Mouse (Mus musculus) limb, embryonic 13.5 days (tissue): ENCODE data around the gene Jpt2. TPM values are rescaled to one million over a fixed set of nuclear protein-coding genes. Genes with fewer than 3 reads are reported as not detected.
A peak's percentile ranks its signal among the peaks of the same experiment; 100 is the strongest.
"Not testable (repeated sequence)": the region's sequence is repeated elsewhere in the genome, so short reads cannot be mapped to it uniquely, and the experiment has no call there.

Experiments
- ATAC-seq: fragments of 200-750 bp; cut with Nextera tagmentation; 2 replicates; pipeline ENCODE4 v1.8.0; 2017; ENCODE audit warnings: low read depth, moderate number of reproducible peaks, moderate TSS enrichment; ENCODE audit not compliant: low FRiP score
- H3K27ac ChIP-seq: fragments of 300-500 bp; sonication (generic); 2 replicates; pipeline ENCODE4 v1.5.1; 2015; ENCODE audit warnings: inconsistent platforms, mild to moderate bottlenecking, moderate library complexity
- H3K27me3 ChIP-seq: fragments of 300-500 bp; sonication (generic); 2 replicates; pipeline ENCODE4 v1.6.1; 2015; ENCODE audit warnings: mild to moderate bottlenecking, inconsistent platforms
- H3K36me3 ChIP-seq: fragments of 300-500 bp; sonication (generic); 2 replicates; pipeline ENCODE4 v1.6.1; 2015; ENCODE audit warnings: inconsistent platforms, mild to moderate bottlenecking, moderate library complexity
- H3K4me1 ChIP-seq: fragments of 300-500 bp; sonication (generic); 2 replicates; pipeline ENCODE4 v1.6.1; 2015; ENCODE audit warnings: inconsistent platforms
- H3K4me2 ChIP-seq: fragments of 300-500 bp; sonication (generic); replicated peaks from 2 replicates; pipeline ENCODE4 v1.6.1; 2015; ENCODE audit warnings: inconsistent platforms, mild to moderate bottlenecking, moderate library complexity
- H3K4me3 ChIP-seq: fragments of 300-500 bp; sonication (generic); 2 replicates; pipeline ENCODE4 v1.5.1; 2015; ENCODE audit warnings: moderate library complexity, mild to moderate bottlenecking, inconsistent platforms
- H3K9ac ChIP-seq: fragments of 300-500 bp; sonication (generic); 2 replicates; pipeline ENCODE4 v1.6.1; 2015; ENCODE audit warnings: mild to moderate bottlenecking, inconsistent platforms
- H3K9me3 ChIP-seq: fragments of 300-500 bp; sonication (generic); 2 replicates; pipeline ENCODE4 v1.6.1; 2016; ENCODE audit warnings: inconsistent platforms
- WGBS: fragments of 180-500 bp; shearing (Covaris S2); methylation state at CpG from one replicate; pipeline ENCODE4 v1.1.7; 2015; 5-methylcytosine and 5-hydroxymethylcytosine counted together
- polyA plus RNA-seq: library from polyadenylated mRNA; unstranded; fragments of >200 nt; fragmentation: Nextera tagmentation; extraction: Ambion mirVana; gene quantifications from 2 replicates; pipeline ENCODE4 v1.2.1, GENCODE M21; 2015

Gene Jpt2
- polyA plus RNA-seq, result 224 and 236 TPM in 2 replicates

DNA sequence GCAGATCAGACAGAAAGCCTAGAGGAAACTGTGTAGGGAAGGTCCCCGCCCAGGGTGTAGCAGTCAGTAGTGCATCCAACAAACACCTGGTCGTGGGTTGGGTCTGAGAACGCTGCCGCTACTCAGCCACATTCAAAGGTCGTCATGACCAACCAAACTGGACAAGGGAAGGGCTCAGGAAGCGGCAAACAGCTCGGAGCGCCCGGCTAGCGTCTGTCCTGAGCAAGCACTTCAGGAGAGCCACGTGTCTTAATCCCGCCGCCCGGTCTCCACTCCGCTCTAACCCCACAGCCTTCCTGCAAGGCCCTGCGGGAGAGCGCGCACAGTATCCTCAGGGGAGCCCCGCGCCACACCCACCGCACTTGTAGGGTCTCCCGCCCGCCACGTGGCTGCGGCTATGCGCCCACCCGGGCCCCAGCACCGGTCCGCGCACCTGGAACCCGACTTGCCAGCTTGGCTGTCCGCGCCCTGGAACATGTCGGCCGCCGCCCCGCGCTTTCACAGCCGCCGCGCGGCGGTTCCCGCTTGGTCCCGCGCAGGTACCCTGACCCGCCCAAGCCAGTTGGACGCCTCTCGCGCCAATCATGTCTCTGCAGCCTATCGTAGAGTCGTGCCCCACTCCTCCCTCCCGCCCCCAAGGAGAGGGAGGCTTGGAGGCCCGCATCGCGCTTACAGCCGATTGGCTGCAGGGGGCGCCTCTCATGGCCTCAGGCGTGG, at the start of gene Jpt2:
Gene Jpt2, minus strand, starts transcription at position 555 of the 717 bp plus-strand sequence.
- no peaks in the 10 kb centered on the region for H3K9me3 ChIP-seq
- peaks cover 17% of the 10 kb centered on the region for H3K4me1 ChIP-seq
- peak within 1 kb of the TSS; percentile 94 for H3K4me3 ChIP-seq
- peak within 1 kb of the TSS; percentile 90 for H3K9ac ChIP-seq
- peak; percentile 100 for ATAC-seq
- peaks cover 59% of the 10 kb centered on the region for H3K36me3 ChIP-seq
- under 1% methylated on average over 58 of the region's 59 CpGs for WGBS
- H3K27ac ChIP-seq, result peak within 1 kb of the TSS; percentile 80
- H3K27me3 ChIP-seq, result no peaks in the 10 kb centered on the region
- peak within 1 kb of the TSS; percentile 71 for H3K4me2 ChIP-seq

DNA sequence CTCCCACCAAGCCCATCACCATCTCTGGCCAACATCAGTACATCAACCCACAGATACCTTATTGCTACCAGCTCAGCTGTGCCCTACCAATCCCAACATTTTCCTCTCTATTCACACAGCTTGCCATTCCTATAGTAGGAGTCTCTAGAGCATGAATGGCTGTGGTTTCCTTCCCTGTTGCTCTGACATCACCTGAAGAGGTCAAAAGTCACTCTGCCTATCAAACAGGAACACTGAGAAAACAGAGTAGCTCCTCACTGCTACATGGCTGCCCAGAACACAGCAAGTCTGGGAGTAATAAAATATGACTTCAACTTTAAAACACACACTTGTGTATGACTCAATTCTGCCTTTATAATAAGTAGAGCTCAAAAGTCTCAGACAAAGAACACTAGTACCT, 47.0 kb upstream of the Jpt2 start:
- H3K9ac ChIP-seq, result no peak overlapping the region
- H3K4me2 ChIP-seq, result no peak overlapping the region
- H3K4me3 ChIP-seq, result no peak overlapping the region
- peaks cover under 1% of the 10 kb centered on the region; the same call in 1 of the 2 replicates for H3K4me1 ChIP-seq
- H3K36me3 ChIP-seq, result peaks cover 79% of the 10 kb centered on the region
- no peaks in the 10 kb centered on the region for H3K27me3 ChIP-seq
- H3K9me3 ChIP-seq, result no peaks in the 10 kb centered on the region
- ATAC-seq, result no peak
- no peak overlapping the region for H3K27ac ChIP-seq

DNA sequence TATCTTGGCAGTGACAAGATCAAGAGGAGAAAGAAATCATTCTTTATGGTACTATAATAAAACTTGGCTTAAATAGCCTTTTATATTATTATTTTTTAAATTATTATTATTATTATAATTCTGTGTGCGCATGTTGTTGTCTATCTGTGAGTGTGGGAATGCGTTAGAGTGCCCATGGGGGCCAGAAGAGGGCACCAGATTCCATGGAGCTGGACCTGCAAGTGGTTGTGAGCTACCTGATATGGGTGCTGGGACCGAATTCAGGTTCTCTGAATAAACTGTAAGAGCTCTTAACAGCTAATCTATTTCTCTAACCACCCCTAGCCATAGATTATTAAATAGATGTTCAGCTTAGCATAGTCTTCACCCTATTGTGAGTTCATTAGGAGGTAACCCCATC, 44.6 kb upstream of the Jpt2 start:
- Histone ChIP-seq H3K36me3 (peaks cover 81% of the 10 kb centered on the region), H3K4me3 (no peak overlapping the region), H3K4me1 (no peaks in the 10 kb centered on the region), H3K9me3 (no peaks in the 10 kb centered on the region), H3K27me3 (no peaks in the 10 kb centered on the region), H3K9ac (no peak overlapping the region), H3K27ac (no peak overlapping the region), H3K4me2 (no peak overlapping the region)
- ATAC-seq, result no peak
- 92% methylated on average over 3 of the region's 3 CpGs for WGBS

DNA sequence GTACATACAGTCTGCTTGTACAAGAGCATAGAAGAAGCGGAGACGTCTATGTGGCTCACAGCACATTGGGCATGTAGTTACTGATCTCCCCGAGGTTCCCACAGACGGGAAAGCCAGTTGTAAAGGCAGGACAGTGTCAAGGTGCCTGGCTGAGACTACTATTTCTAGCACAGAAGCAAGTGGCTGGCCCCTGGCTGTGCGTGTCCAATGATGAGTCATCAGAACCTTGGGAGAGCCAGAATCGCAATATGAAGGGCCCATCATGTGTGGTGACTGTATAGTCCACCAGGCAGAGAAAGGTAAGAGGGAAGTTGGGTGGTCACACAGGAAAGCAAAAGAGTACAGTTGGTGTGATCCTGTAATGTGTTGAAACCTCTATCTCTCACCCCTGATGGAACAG, 34.2 kb upstream of the Jpt2 start:
- Histone ChIP-seq H3K9me3 (no peaks in the 10 kb centered on the region), H3K36me3 (peaks cover 88% of the 10 kb centered on the region), H3K27ac (no peak overlapping the region), H3K4me1 (no peaks in the 10 kb centered on the region), H3K9ac (no peak overlapping the region), H3K4me3 (no peak overlapping the region), H3K4me2 (no peak overlapping the region), H3K27me3 (no peaks in the 10 kb centered on the region)
- ATAC-seq, result no peak
- WGBS, result 89% methylated on average over 6 of the region's 6 CpGs

DNA sequence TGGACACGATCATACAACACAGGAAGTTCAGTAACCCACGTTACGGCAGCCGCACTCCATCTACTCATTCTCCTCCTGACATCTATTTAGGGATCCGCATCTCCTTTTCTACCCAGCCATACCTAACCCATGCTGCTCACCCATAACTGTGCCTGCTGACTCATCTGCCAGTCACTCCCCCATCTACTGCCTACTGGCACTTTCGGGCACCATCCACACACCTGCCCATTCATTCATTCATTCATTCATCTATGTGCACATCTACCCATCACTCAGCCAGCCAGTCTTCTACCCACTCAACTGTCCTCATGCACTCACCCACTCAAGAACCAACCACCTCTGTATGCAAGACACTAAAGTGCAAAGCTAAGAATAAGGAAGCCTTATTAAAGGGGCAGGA, 26.7 kb upstream of the Jpt2 start:
- Histone ChIP-seq H3K27ac (no peak overlapping the region), H3K27me3 (no peaks in the 10 kb centered on the region), H3K4me3 (no peak overlapping the region), H3K36me3 (peaks cover 95% of the 10 kb centered on the region), H3K4me2 (no peak overlapping the region), H3K9ac (no peak overlapping the region), H3K9me3 (no peaks in the 10 kb centered on the region), H3K4me1 (no peaks in the 10 kb centered on the region)
- WGBS, result 93% methylated on average over 6 of the region's 6 CpGs
- ATAC-seq, result no peak

DNA sequence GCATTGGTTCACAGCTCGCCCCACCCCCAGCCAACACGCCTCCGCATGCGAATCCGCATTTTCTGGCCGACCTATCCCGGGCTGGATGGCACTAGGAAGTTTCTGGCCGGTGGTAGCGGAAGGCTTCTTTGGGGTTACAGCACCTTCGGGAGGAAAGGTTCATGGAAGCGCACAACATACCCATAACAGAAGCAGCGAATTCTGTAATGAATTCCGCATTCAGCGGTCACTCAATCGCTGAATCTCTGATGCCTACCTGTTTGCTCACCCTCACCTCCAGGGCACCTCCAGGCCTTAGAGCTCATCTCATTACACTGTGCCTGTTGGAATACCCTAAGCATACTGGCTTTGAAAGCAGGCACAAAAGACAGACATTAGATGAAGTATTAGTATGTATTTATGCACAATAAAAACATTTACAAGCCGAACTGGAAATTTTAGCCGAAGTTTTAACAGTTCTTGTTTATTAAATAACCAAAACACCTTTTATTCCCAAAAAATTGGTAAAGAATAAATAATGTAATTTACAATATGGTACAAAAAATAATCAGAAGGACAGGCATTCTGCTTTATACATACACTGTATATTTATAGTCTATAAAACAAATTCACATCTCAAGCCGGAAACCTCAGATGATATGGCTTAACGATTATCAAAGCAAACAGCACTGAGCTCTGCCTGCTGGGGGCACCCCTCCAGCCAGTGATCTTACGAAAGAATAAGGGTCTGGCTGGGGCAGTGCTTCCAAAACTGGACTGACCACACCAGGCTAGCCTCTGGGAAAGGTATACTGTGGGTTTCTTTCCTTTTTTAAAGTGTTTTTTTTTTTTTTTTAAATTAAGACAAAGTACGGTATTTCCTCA, 595 bp upstream of the Jpt2 start:
- peak overlapping the region; percentile 71 for H3K4me2 ChIP-seq
- no peaks in the 10 kb centered on the region for H3K9me3 ChIP-seq
- no peaks in the 10 kb centered on the region for H3K27me3 ChIP-seq
- peak; percentile 29 for ATAC-seq
- H3K27ac ChIP-seq, result no peak overlapping the region
- peak overlapping the region; percentile 61 for H3K9ac ChIP-seq
- H3K36me3 ChIP-seq, result peaks cover 59% of the 10 kb centered on the region
- H3K4me1 ChIP-seq, result peaks cover 17% of the 10 kb centered on the region
- H3K4me3 ChIP-seq, result peak overlapping the region; percentile 94
- 11% methylated on average over 21 of the region's 21 CpGs for WGBS

DNA sequence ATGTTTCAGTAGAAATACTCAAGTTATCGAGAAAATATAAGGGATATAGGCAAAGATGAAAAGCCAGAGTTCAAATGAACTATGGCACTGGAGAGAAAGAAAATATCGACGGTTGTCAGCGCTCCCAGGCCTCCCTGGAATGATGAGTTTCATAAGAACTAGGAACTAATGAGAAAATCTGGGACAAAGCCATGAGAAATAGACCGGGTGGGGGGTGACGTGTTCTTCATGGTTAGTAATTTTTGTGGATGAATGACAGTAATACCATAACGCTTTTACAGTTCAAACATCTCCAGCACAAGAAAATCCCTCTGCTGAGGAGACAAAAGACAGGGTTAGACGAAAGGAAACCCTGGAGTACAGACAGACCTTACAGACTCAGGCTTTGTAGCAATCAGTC, 1.1 kb downstream of the Jpt2 start:
- Histone ChIP-seq H3K4me3 (peak overlapping the region; percentile 94), H3K27ac (0 out of 2 replicates have a peak overlapping the region, but pooled peaks have one; percentile 80), H3K4me2 (peak overlapping the region; percentile 71), H3K9me3 (no peaks in the 10 kb centered on the region), H3K4me1 (peaks cover 17% of the 10 kb centered on the region), H3K9ac (peak overlapping the region; percentile 90), H3K27me3 (no peaks in the 10 kb centered on the region), H3K36me3 (peaks cover 58% of the 10 kb centered on the region)
- no peak for ATAC-seq
- 53% methylated on average over 8 of the region's 8 CpGs for WGBS

DNA sequence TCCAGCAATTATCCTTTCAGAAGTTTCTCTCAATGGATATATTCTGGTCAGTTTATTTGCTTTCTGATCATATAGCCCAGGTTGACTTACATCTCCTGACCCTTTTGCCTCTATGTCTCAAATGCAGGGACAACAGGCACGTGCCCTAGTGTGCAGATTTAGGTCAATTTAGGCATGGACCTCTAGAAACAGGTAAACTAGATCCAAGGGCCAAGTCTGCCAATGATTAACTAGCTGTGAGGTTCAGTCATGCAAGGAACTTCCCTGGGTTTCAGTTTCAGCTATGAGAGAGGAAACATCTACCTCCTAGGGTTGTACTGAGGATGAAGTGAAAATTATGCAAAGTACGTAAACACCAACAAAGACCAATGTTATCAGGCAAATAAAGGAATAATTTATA, 7.2 kb downstream of the Jpt2 start:
- H3K27ac ChIP-seq, result no peak overlapping the region
- no peak overlapping the region for H3K4me3 ChIP-seq
- H3K36me3 ChIP-seq, result peaks cover 82% of the 10 kb centered on the region

DNA sequence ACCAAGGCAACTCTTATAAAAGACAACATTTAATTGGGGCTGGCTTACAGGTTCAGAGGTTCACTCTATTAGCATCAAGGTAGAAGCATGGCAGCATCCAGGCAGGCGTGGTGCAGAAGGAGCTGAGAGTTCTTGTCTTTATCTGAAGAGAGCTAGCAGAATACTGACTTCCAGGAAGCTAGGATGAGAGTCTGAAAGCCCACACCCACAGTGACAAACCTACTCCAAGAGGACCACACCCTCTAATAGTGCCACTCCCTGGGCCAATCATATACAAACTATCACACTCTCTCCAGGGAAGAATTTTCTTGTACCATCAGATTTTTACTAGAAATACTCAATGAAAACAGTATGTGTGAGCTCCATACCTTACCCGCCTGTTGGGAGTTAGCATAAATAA, 9.8 kb downstream of the Jpt2 start:
- WGBS, result 84% methylated on average over 2 of the region's 2 CpGs
- H3K4me3 ChIP-seq, result no peak overlapping the region
- H3K9ac ChIP-seq, result no peak overlapping the region
- H3K9me3 ChIP-seq, result no peaks in the 10 kb centered on the region
- H3K4me1 ChIP-seq, result peaks cover 8% of the 10 kb centered on the region; the same call in 1 of the 2 replicates
- H3K4me2 ChIP-seq, result no peak overlapping the region
- peaks cover 89% of the 10 kb centered on the region for H3K36me3 ChIP-seq
- ATAC-seq, result no peak
- H3K27ac ChIP-seq, result no peak overlapping the region
- no peaks in the 10 kb centered on the region for H3K27me3 ChIP-seq

More for the DNA sequence above, 7.2 kb downstream of the Jpt2 start:
- peaks cover 8% of the 10 kb centered on the region; the same call in 1 of the 2 replicates for H3K4me1 ChIP-seq
- H3K9ac ChIP-seq, result no peak overlapping the region
- ATAC-seq, result no peak
- 91% methylated on average over 2 of the region's 2 CpGs for WGBS
- no peak overlapping the region for H3K4me2 ChIP-seq
- H3K9me3 ChIP-seq, result no peaks in the 10 kb centered on the region
- no peaks in the 10 kb centered on the region for H3K27me3 ChIP-seq

DNA sequence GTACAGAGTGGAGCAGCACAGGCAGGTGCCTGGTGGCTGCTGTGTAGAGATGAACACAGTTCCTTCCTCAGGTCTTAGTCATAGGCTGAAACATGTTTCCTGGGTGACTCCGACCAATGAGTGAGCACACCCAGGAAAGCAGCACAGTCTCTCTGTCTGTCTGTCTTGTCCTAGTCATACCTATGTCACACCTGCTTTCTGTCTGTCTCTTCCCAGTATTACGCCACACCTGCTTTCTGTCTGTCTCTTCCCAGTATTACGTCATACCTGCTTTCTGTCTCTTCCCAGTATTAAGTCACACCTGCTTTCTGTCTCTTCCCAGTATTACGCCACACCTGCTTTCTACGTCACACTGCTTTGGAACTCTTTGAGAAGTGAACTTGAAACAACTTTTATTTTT, 12.3 kb downstream of the Jpt2 start:
- H3K4me2 ChIP-seq, result no peak overlapping the region
- no peak overlapping the region for H3K27ac ChIP-seq
- no peak for ATAC-seq
- no peaks in the 10 kb centered on the region for H3K27me3 ChIP-seq
- H3K36me3 ChIP-seq, result peaks cover 90% of the 10 kb centered on the region
- 94% methylated on average over 5 of the region's 5 CpGs for WGBS
- no peak overlapping the region for H3K9ac ChIP-seq
- peaks cover 8% of the 10 kb centered on the region; the same call in 1 of the 2 replicates for H3K4me1 ChIP-seq
- H3K4me3 ChIP-seq, result no peak overlapping the region
- no peaks in the 10 kb centered on the region for H3K9me3 ChIP-seq

DNA sequence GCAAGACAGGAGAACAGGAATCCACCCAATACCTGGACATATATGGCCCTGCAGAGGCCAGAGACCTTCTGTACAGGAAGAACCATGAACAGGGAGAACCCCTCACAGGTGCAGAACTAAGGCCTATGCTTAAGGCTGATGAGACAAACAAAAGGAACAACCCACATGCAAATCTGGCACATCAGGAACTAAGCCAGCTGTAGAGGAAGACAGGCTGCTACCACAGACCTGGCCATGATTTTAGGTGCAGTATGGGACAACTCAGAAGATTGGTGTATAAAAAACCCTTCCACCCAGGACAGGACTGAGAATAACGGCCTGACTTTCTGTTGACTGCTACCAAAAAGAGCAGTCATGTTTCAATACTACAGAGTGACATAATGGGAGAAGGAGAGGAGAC, 16.9 kb downstream of the Jpt2 start:
- H3K9ac ChIP-seq, H3K27ac ChIP-seq, H3K27me3 ChIP-seq, H3K9me3 ChIP-seq, H3K4me2 ChIP-seq, H3K4me3 ChIP-seq, ATAC-seq, H3K4me1 ChIP-seq: not testable (repeated sequence)
- WGBS, result 80% methylated on average over 1 of the region's 1 CpGs
- peaks cover 57% of the 10 kb centered on the region for H3K36me3 ChIP-seq

DNA sequence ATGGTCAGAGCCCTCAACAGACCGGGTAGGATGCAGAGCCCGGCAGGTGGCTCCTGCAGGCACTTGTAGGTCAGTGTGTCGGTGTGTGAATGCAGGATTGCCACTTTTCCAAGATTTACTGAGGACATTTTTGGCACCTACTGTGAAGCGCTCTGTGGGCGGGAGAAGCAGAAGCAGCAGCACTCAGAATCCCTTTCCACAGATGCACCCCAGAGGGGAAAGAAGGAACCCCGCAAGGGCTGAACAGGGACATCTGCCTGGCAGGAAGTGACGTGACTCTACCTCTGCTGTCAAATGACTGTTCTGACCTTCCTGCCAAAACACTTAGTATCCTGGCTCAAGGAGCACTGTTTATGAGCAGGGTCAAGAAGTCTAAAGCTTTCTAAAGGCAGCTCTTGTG, 17.5 kb downstream of the Jpt2 start:
- H3K9ac ChIP-seq, result no peak overlapping the region
- no peaks in the 10 kb centered on the region for H3K27me3 ChIP-seq
- ATAC-seq, result no peak
- H3K9me3 ChIP-seq, result no peaks in the 10 kb centered on the region
- no peaks in the 10 kb centered on the region for H3K4me1 ChIP-seq
- 90% methylated on average over 7 of the region's 7 CpGs for WGBS
- no peak overlapping the region for H3K27ac ChIP-seq
- no peak overlapping the region for H3K4me2 ChIP-seq
- H3K36me3 ChIP-seq, result peaks cover 52% of the 10 kb centered on the region
- H3K4me3 ChIP-seq, result no peak overlapping the region
